Mouse (Mus musculus) lung, postnatal 0 days (tissue): ENCODE measurements around the gene Corin. TPM values are rescaled to one million over a fixed set of nuclear protein-coding genes. Genes with fewer than 3 reads are reported as not detected.

ENCODE experiments used
- ATAC-seq: fragments of 200-750 bp; cut with Nextera tagmentation; 2 replicates; pipeline ENCODE4 v1.8.0; 2017; ENCODE audit warnings: moderate library complexity
- DNase-seq: peaks from one replicate; pipeline ENCODE4 v3.0.0-alpha.2; 2016; ENCODE audit warnings: low spot score
- H3K27ac ChIP-seq: fragments of 300-500 bp; sonication (generic); 2 replicates; pipeline ENCODE4 v1.5.1; 2014; ENCODE audit warnings: antibody characterized with exemption, mild to moderate bottlenecking, low read length, mixed read lengths
- H3K27me3 ChIP-seq: fragments of 300-500 bp; sonication (generic); replicated peaks from 2 replicates; pipeline ENCODE4 v1.6.1; 2014; ENCODE audit warnings: low read length, mixed read lengths; ENCODE audit not compliant: insufficient read depth
- H3K36me3 ChIP-seq: fragments of 300-500 bp; sonication (generic); 2 replicates; pipeline ENCODE4 v1.6.1; 2014; ENCODE audit warnings: low read length, mixed read lengths; ENCODE audit not compliant: insufficient read depth
- H3K4me1 ChIP-seq: fragments of 300-500 bp; sonication (generic); 2 replicates; pipeline ENCODE4 v1.6.1; 2014; ENCODE audit warnings: antibody characterized with exemption, low read depth, low read length, mixed read lengths; ENCODE audit not compliant: insufficient read depth
- H3K4me2 ChIP-seq: fragments of 300-500 bp; sonication (generic); replicated peaks from 2 replicates; pipeline ENCODE4 v1.6.1; 2014; ENCODE audit warnings: low read depth, mild to moderate bottlenecking, low read length, moderate library complexity, mixed read lengths
- H3K4me3 ChIP-seq: fragments of 300-500 bp; sonication (generic); 2 replicates; pipeline ENCODE4 v1.5.1; 2014; ENCODE audit warnings: low read depth, low read length
- H3K9ac ChIP-seq: fragments of 300-500 bp; sonication (generic); replicated peaks from 2 replicates; pipeline ENCODE4 v1.6.1; 2014; ENCODE audit warnings: low read depth, mild to moderate bottlenecking
- H3K9me3 ChIP-seq: fragments of 300-500 bp; sonication (generic); 2 replicates; pipeline ENCODE4 v1.6.1; 2016; ENCODE audit warnings: low read length, mixed read lengths
- CTCF ChIP-seq: IDR thresholded peaks from 2 replicates; pipeline ENCODE4 v1.5.1; 2016; ENCODE audit warnings: antibody characterized with exemption, mild to moderate bottlenecking
- EP300 ChIP-seq: IDR thresholded peaks from 2 replicates; pipeline ENCODE4 v1.6.1; 2016; ENCODE audit warnings: antibody characterized with exemption, mild to moderate bottlenecking, control low read depth
- WGBS: fragments of 180-500 bp; shearing (Covaris S2); extraction: QIAGEN DNeasy Blood & Tissue Kit; methylation state at CpG from one replicate; pipeline ENCODE4 v1.1.7; 2014; 5-methylcytosine and 5-hydroxymethylcytosine counted together
- polyA plus RNA-seq: library from polyadenylated mRNA; unstranded; fragments of >200 nt; fragmentation: Nextera tagmentation; extraction: Ambion mirVana; gene quantifications from 2 replicates; pipeline ENCODE4 v1.2.1, GENCODE M21; 2015

Gene Corin
- polyA plus RNA-seq, 1 experiment from 2014 or later, result 0.85 TPM

DNA sequence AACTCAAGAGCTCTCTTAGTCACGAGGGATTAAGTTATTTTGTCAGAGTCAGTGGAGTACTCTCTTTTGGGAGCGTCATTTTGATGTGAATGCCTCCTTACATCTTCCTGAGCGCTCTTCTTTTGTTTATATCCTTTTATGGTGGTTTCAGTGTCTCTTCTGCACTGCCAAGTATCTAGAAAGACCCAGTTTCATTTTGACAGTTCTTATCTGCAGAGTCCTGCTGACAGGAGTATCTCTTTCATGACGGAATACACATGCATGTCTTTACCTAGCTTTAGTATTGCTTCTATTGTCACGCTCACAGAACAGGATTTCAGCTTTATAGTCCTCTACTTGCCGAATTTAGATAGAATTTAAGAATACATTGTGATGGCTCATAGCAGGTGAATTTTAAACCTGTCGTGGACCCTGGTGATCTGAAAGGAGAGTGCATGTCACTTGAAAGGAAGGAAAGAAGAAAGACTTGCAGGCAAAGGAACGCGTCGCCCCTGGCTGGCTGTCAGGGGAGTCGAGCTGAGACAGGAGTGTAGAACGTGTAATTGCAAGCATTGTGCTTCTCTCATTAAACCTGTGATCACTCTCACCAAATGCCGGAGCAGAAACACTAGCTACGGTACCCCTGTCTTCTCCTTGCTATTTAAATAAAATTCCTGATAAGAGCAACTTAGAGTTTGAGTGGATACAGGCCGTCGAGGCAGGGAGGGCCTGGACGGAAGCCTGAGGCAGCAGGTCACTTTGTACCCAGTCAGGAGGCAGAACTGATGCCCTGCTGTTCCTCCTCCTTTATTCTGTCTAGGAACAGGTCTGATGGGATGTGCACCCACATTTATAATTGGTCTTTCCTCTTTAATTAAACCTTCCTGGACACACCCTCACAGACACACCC, 245.6 kb downstream of the Corin start:
- no peak overlapping the region for H3K4me3 ChIP-seq
- DNase-seq, result no peak
- 72% methylated on average over 17 of the region's 17 CpGs for WGBS
- no peaks in the 10 kb centered on the region for H3K27me3 ChIP-seq
- 0 out of 2 replicates have a peak overlapping the region, but pooled peaks have one; percentile 16 for H3K27ac ChIP-seq
- H3K4me1 ChIP-seq, result no peaks in the 10 kb centered on the region
- TF ChIP-seq EP300 (peak; percentile 65), CTCF (no peak)
- no peaks in the 10 kb centered on the region for H3K9me3 ChIP-seq
- 0 out of 2 replicates have a peak, but pooled peaks cover 6% of the 10 kb centered on the region for H3K36me3 ChIP-seq
- H3K4me2 ChIP-seq, result no peak overlapping the region
- no peak overlapping the region for H3K9ac ChIP-seq
- no peak for ATAC-seq

- Histone ChIP-seq H3K9me3 (no peaks in the 10 kb centered on the region), H3K36me3 (0 out of 2 replicates have a peak, but pooled peaks cover 6% of the 10 kb centered on the region), H3K27me3 (no peaks in the 10 kb centered on the region), H3K4me3 (no peak overlapping the region), H3K9ac (no peak overlapping the region), H3K4me1 (no peaks in the 10 kb centered on the region), H3K4me2 (no peak overlapping the region), H3K27ac (no peak overlapping the region)
- no peak for DNase-seq
- TF ChIP-seq EP300 (no peak), CTCF (no peak)
- WGBS, result 82% methylated on average over 10 of the region's 10 CpGs
- no peak for ATAC-seq
These were observed 247.2 kb downstream of the Corin start for GRCm38 (mm10) chr5:72257084-72257483.

DNA sequence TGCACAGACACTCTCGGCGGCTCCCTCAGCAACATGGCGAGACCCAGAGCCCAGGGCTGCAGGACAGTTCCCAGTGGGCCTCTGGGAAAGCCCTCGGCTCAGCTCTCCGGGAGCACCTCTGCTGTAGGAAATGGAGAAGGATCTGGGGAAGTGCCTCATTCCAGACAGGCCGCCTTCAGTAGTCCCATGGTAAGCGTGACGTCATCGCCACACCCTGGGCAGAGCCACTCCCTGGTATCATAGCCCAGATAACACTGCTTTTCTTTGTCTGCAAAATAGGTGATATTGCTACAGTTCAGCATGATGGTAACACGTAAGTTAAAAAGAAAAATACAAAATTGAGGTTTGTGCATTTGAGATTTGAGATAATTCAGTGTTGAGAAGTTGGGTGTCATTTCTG, 249.3 kb downstream of the Corin start:
- H3K9me3 ChIP-seq, result no peaks in the 10 kb centered on the region
- TF ChIP-seq CTCF (no peak), EP300 (no peak)
- ATAC-seq (no peak), DNase-seq (no peak)
- H3K4me2 ChIP-seq, result no peak overlapping the region
- H3K4me3 ChIP-seq, result no peak overlapping the region
- H3K36me3 ChIP-seq, result 0 out of 2 replicates have a peak, but pooled peaks cover 6% of the 10 kb centered on the region
- WGBS, result 88% methylated on average over 10 of the region's 10 CpGs
- no peaks in the 10 kb centered on the region for H3K4me1 ChIP-seq
- no peaks in the 10 kb centered on the region for H3K27me3 ChIP-seq
- H3K9ac ChIP-seq, result no peak overlapping the region
- no peak overlapping the region for H3K27ac ChIP-seq

- no peak overlapping the region for H3K4me2 ChIP-seq
- no peak overlapping the region for H3K9ac ChIP-seq
- TF ChIP-seq CTCF (no peak), EP300 (no peak)
- H3K27ac ChIP-seq, result no peak overlapping the region
- ATAC-seq, result no peak
- no peak overlapping the region for H3K4me3 ChIP-seq
- DNase-seq, result no peak
- WGBS, result 73% methylated on average over 1 of the region's 1 CpGs
- no peaks in the 10 kb centered on the region for H3K27me3 ChIP-seq
- peaks cover 5% of the 10 kb centered on the region; the same call in 1 of the 2 replicates for H3K36me3 ChIP-seq
- H3K4me1 ChIP-seq, result no peaks in the 10 kb centered on the region
- no peaks in the 10 kb centered on the region for H3K9me3 ChIP-seq
These were observed 254.1 kb downstream of the Corin start for GRCm38 (mm10) chr5:72250180-72250579.

Other genes with a start within 250 kb of the Corin start
- 9.3 and 9.5 TPM in 2 replicates for gene Nfxl1, start 55.2 kb upstream of the Corin start, polyA plus RNA-seq
- not detected in 2 replicates for gene Zar1, start 76.8 kb upstream of the Corin start, polyA plus RNA-seq
- gene Gm5868, start 83.1 kb upstream of the Corin start, polyA plus RNA-seq, result 0.15 TPM in 1 of 2 replicates, not detected in the other
- 0.05 TPM in 1 of 2 replicates, not detected in the other for gene Cnga1, start 139.8 kb upstream of the Corin start, polyA plus RNA-seq
- gene Nipal1, start 143.3 kb upstream of the Corin start, polyA plus RNA-seq, result 11.0 TPM in 2 replicates
- 0.19 and 0.32 TPM in 2 replicates for gene Txk, start 248.3 kb upstream of the Corin start, polyA plus RNA-seq